Mouse (Mus musculus): Measurements from ENCODE around the gene Evl.

Evl gene

GRCm38 (mm10) chr12:108554120-108554841, at the start of gene Evl:
Gene Evl (plus strand): TSS chr12:108554720.
- peak; percentile 93 to 95 for DNase-seq

- peak in 1 of 2 experiments; percentile 4 for DNase-seq
These were observed 48.7 kb upstream of the Evl start for GRCm38 (mm10) chr12:108505846-108506245.

GRCm38 (mm10) chr12:108507046-108507445, 47.5 kb upstream of the Evl start:
- DNase-seq: peak in 1 of 2 experiments; percentile 3

GRCm38 (mm10) chr12:108510571-108510970, 43.9 kb upstream of the Evl start:
- peak in 1 of 2 experiments; percentile 11 for DNase-seq

GRCm38 (mm10) chr12:108511009-108511408, 43.5 kb upstream of the Evl start:
- DNase-seq: peak; percentile 3 to 34

GRCm38 (mm10) chr12:108515464-108515863, 39.1 kb upstream of the Evl start:
- no peak for DNase-seq

GRCm38 (mm10) chr12:108519374-108519773, 35.1 kb upstream of the Evl start:
- peak in 1 of 2 experiments; percentile 45 for DNase-seq

GRCm38 (mm10) chr12:108529214-108529613, 25.3 kb upstream of the Evl start:
- peak; percentile 37 to 58 for DNase-seq

- no peak for DNase-seq
These were observed 20.0 kb upstream of the Evl start for GRCm38 (mm10) chr12:108534484-108534883.

- peak in 1 of 2 experiments; percentile 21 for DNase-seq
These were observed 18.1 kb upstream of the Evl start for GRCm38 (mm10) chr12:108536461-108536860.

- DNase-seq: peak; percentile 60 to 64
These were observed 13.4 kb upstream of the Evl start for GRCm38 (mm10) chr12:108541088-108541487.

GRCm38 (mm10) chr12:108546508-108547153, 7.9 kb upstream of the Evl start:
- no peak for DNase-seq

- no peak for DNase-seq
These were observed 7.2 kb upstream of the Evl start for GRCm38 (mm10) chr12:108547251-108547875.

GRCm38 (mm10) chr12:108551731-108552130, 2.8 kb upstream of the Evl start:
- DNase-seq: no peak

GRCm38 (mm10) chr12:108553079-108553478, 1.4 kb upstream of the Evl start:
- DNase-seq: no peak

- DNase-seq: no peak
These were observed 489 bp downstream of the Evl start for GRCm38 (mm10) chr12:108554861-108555556.

- no peak for DNase-seq
These were observed 3.7 kb downstream of the Evl start for GRCm38 (mm10) chr12:108558194-108558593.

GRCm38 (mm10) chr12:108563238-108563637, 8.7 kb downstream of the Evl start:
- DNase-seq: no peak

- no peak for DNase-seq
These were observed 10.5 kb downstream of the Evl start for GRCm38 (mm10) chr12:108564910-108565506.

GRCm38 (mm10) chr12:108579156-108579871, 24.8 kb downstream of the Evl start:
- DNase-seq: no peak

GRCm38 (mm10) chr12:108583775-108584174, 29.3 kb downstream of the Evl start:
- no peak for DNase-seq

- DNase-seq: no peak
These were observed 35.6 kb downstream of the Evl start for GRCm38 (mm10) chr12:108590131-108590530.

Measured in kidney, postnatal 25 days (tissue).